Mouse (Mus musculus): Measurements from ENCODE around the gene Pisd.

DNA sequence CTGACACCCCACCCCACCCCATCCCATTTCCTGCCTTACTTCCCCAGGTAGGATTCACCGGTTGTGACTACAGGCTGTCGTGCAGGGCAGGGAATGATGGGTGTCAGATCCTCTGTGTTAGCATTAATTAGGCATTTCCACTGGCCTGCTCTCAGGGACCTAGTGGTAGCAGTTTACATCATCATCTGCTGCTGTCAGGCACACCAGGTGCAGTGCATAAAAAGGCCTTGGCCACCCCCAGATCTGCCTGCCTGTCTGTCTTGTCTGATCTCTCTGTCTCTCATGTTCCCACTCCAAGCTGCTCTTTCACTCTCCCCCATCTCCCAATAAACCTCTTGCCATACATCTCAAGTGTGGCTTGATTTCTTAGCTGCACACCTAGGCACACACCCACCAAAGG lies 33.7 kb downstream of the Pisd start:
- TF ChIP-seq CTCF (IDR thresholded peaks at IDR 0.05; ENCODE audit: low read depth), result no peak
- TF ChIP-seq EP300 (IDR thresholded peaks at IDR 0.05; ENCODE audit: low read depth), result no peak
